Mouse (Mus musculus): ENCODE data around the gene En2. TPM values are rescaled to one million over a fixed set of nuclear protein-coding genes. Genes with fewer than 3 reads are reported as not detected.

Gene En2
- total and polyA plus RNA-seq, 3 experiments, result not detected

DNA sequence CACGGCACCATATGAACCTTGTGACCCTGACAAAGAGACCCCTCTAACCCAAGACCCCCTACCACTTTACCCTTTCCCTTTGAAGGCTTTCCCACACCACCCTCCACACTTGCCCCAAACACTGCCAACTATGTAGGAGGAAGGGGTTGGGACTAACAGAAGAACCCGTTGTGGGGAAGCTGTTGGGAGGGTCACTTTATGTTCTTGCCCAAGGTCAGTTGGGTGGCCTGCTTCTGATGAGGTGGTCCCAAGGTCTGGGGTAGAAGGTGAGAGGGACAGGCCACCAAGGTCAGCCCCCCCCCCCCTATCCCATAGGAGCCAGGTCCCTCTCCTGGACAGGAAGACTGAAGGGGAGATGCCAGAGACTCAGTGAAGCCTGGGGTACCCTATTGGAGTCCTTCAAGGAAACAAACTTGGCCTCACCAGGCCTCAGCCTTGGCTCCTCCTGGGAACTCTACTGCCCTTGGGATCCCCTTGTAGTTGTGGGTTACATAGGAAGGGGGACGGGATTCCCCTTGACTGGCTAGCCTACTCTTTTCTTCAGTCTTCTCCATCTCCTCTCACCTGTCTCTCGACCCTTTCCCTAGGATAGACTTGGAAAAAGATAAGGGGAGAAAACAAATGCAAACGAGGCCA is 3.8 kb downstream of the En2 start:
- TF ChIP-seq MAZ (IDR thresholded peaks at IDR 0.05; ENCODE audit: low read depth, low read length), result no peak
- TF ChIP-seq POLR2AphosphoS2 (IDR thresholded peaks at IDR 0.05; ENCODE audit: low read depth, low read length), result no peak
- no peak for TF ChIP-seq MYC (IDR thresholded peaks at IDR 0.05; ENCODE audit: low read depth, low read length)
- TF ChIP-seq EP300 (IDR thresholded peaks at IDR 0.05; ENCODE audit: low read length), result no peak
- no peak for TF ChIP-seq KAT2A (IDR thresholded peaks at IDR 0.05; ENCODE audit: insufficient replicate concordance, low read length)
- TF ChIP-seq USF1 (IDR thresholded peaks at IDR 0.05; ENCODE audit: low read depth, low read length), result no peak
- TF ChIP-seq NRF1 (IDR thresholded peaks at IDR 0.05; ENCODE audit: low read depth, low read length), result no peak
- in situ Hi-C loops (cut with MboI; ENCODE audit: low pct_ligation_motif_present, low pct_unique_long_range_greater_than_20kb, low sequenced_read_pairs) (no loop called here), dilution Hi-C loops (cut with MboI; ENCODE audit: extremely low pct_ligation_motif_present, extremely low pct_unique_long_range_greater_than_20kb, low sequenced_read_pairs) (no loop called here)
- Histone ChIP-seq H3K36me3 (replicated peaks in 1 of 2; ENCODE audit: control insufficient read depth in 1 of 2, insufficient read depth in 1 of 2, low read length in 1 of 2) (no peaks in the 10 kb centered on the region), H3K9ac (ENCODE audit: insufficient read depth, low read depth) (no peak overlapping the region), H3K27me3 (replicated peaks) (no peaks in the 10 kb centered on the region), H3K4me2 (ENCODE audit: insufficient read depth, low read depth, poor library complexity, severe bottlenecking) (no peak overlapping the region), H3K9me3 (replicated peaks; ENCODE audit: low read length) (peaks cover 33% of the 10 kb centered on the region), H3K4me1 (ENCODE audit: control insufficient read depth in 1 of 2, insufficient read depth in 2 of 2) (no peaks in the 10 kb centered on the region), H3K27ac (ENCODE audit: insufficient read depth, low read depth) (no peak overlapping the region), H3K79me2 (replicated peaks; ENCODE audit: control insufficient read depth, extremely low read depth, insufficient read depth, poor library complexity, severe bottlenecking) (no peaks in the 10 kb centered on the region), H3K4me3 (replicated peaks in 1 of 3; ENCODE audit: low read depth in 2 of 3, low read length in 2 of 3, poor library complexity in 1 of 3) (no peak overlapping the region)
- DNase-seq (ENCODE audit: extremely low read depth), result no peak

DNA sequence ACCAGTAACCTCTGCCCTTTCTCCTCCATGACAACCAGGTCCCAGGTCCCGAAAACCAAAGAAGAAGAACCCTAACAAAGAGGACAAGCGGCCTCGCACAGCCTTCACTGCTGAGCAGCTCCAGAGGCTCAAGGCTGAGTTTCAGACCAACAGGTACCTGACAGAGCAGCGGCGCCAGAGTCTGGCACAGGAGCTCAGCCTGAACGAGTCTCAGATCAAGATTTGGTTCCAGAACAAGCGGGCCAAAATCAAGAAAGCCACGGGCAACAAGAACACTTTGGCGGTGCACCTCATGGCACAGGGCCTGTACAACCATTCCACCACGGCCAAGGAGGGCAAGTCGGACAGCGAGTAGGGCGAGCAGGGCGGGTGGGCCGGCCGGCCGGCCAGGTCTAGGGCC is 4.6 kb downstream of the En2 start:
- no peaks in the 10 kb centered on the region for H3K27me3 ChIP-seq (replicated peaks)
- in situ Hi-C loops (cut with MboI; ENCODE audit: low pct_ligation_motif_present, low pct_unique_long_range_greater_than_20kb, low sequenced_read_pairs) (no loop called here), dilution Hi-C loops (cut with MboI; ENCODE audit: extremely low pct_ligation_motif_present, extremely low pct_unique_long_range_greater_than_20kb, low sequenced_read_pairs) (no loop called here)
- H3K9me3 ChIP-seq (replicated peaks; ENCODE audit: low read length), result peaks cover 30% of the 10 kb centered on the region
- no peak for DNase-seq (ENCODE audit: extremely low read depth)
- H3K27ac ChIP-seq (ENCODE audit: insufficient read depth, low read depth), result no peak overlapping the region
- no peaks in the 10 kb centered on the region for H3K36me3 ChIP-seq (replicated peaks in 1 of 2; ENCODE audit: control insufficient read depth in 1 of 2, insufficient read depth in 1 of 2, low read length in 1 of 2)
- no peaks in the 10 kb centered on the region for H3K79me2 ChIP-seq (replicated peaks; ENCODE audit: control insufficient read depth, extremely low read depth, insufficient read depth, poor library complexity, severe bottlenecking)
- no peak overlapping the region for H3K4me3 ChIP-seq (replicated peaks in 1 of 3; ENCODE audit: low read depth in 2 of 3, low read length in 2 of 3, poor library complexity in 1 of 3)
- H3K4me1 ChIP-seq (ENCODE audit: control insufficient read depth in 1 of 2, insufficient read depth in 2 of 2), result no peaks in the 10 kb centered on the region
- no peak overlapping the region for H3K9ac ChIP-seq (ENCODE audit: insufficient read depth, low read depth)
- no peak overlapping the region for H3K4me2 ChIP-seq (ENCODE audit: insufficient read depth, low read depth, poor library complexity, severe bottlenecking)
- TF ChIP-seq MAX (IDR thresholded peaks at IDR 0.05; ENCODE audit: low read length), result no peak
- TF ChIP-seq USF1 (IDR thresholded peaks at IDR 0.05; ENCODE audit: low read depth, low read length), result no peak

DNA sequence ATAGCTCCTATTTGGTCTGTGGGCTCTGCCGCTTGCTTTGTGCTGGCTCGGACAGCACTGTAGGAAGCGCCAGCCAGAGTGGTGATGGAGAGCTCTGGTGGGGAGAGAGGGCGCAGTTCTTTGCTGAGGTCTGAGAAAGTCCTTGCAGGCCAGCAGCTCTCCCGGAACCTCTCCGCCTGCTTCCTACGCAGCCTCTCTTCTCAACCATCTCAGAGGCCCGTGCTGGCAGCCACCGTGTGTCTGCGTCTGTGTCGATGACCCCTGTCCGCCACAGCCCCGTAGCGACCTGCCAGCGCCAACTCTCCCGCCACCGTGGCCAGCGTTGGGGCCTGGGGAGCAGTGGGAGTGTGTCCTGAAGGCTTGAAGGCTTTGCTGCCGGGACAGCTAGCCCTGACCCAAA is 5.4 kb downstream of the En2 start:
- Histone ChIP-seq H3K4me1 (ENCODE audit: control insufficient read depth in 1 of 2, insufficient read depth in 2 of 2) (no peaks in the 10 kb centered on the region), H3K4me2 (ENCODE audit: insufficient read depth, low read depth, poor library complexity, severe bottlenecking) (no peak overlapping the region), H3K4me3 (replicated peaks in 1 of 3; ENCODE audit: low read depth in 2 of 3, low read length in 2 of 3, poor library complexity in 1 of 3) (no peak overlapping the region), H3K27ac (ENCODE audit: insufficient read depth, low read depth) (no peak overlapping the region), H3K36me3 (replicated peaks in 1 of 2; ENCODE audit: control insufficient read depth in 1 of 2, insufficient read depth in 1 of 2, low read length in 1 of 2) (no peaks in the 10 kb centered on the region), H3K27me3 (replicated peaks) (no peaks in the 10 kb centered on the region), H3K9me3 (replicated peaks; ENCODE audit: low read length) (peaks cover 26% of the 10 kb centered on the region), H3K9ac (ENCODE audit: insufficient read depth, low read depth) (no peak overlapping the region), H3K79me2 (replicated peaks; ENCODE audit: control insufficient read depth, extremely low read depth, insufficient read depth, poor library complexity, severe bottlenecking) (no peaks in the 10 kb centered on the region)
- dilution Hi-C loops (cut with MboI; ENCODE audit: extremely low pct_ligation_motif_present, extremely low pct_unique_long_range_greater_than_20kb, low sequenced_read_pairs) (no loop called here), in situ Hi-C loops (cut with MboI; ENCODE audit: low pct_ligation_motif_present, low pct_unique_long_range_greater_than_20kb, low sequenced_read_pairs) (no loop called here)
- TF ChIP-seq ZKSCAN1 (IDR thresholded peaks at IDR 0.05; ENCODE audit: borderline replicate concordance, low read depth, low read length) (no peak), RAD21 (IDR thresholded peaks at IDR 0.05; ENCODE audit: low read depth, low read length) (no peak), JUN (IDR thresholded peaks at IDR 0.05; ENCODE audit: insufficient read depth, low read depth, low read length) (no peak), MXI1 (IDR thresholded peaks at IDR 0.05; ENCODE audit: low read depth, low read length) (no peak), CTCF (conservative IDR thresholded peaks at IDR 0.05 in 1 of 2, IDR thresholded peaks at IDR 0.05 in 1 of 2; ENCODE audit: low read depth in 2 of 2, low read length in 2 of 2) (no peak), HCFC1 (IDR thresholded peaks at IDR 0.05; ENCODE audit: low read depth, low read length) (no peak)
- no peak for DNase-seq (ENCODE audit: extremely low read depth)

All from CH12.LX (cell line).